Comparison of ENCODE assay signal across 7 mouse cellular contexts in genomic region chr2:150787234-150787771, GRCm38 (mm10). TPM values are rescaled to one million over a fixed set of nuclear protein-coding genes. Genes with fewer than 3 reads are reported as not detected.
A peak's percentile ranks its signal among the peaks of the same experiment; 100 is the strongest.
DNase-seq lines count a peak whose midpoint lies in the region; ATAC-seq and TF ChIP-seq lines count a peak whose summit lies in the region.

No protein-coding gene starts in this region.

- H3K4me3 ChIP-seq in heart, postnatal 0 days (ENCODE audit: low read depth, low read length) = peak overlapping the region; percentile 89
- peak overlapping the region; percentile 68 for H3K4me3 ChIP-seq in liver, embryonic 16.5 days (ENCODE audit: low read depth, low read length)
- H3K4me3 ChIP-seq in stomach, embryonic 15.5 days (replicated peaks) = peak overlapping the region; percentile 87

- DNase-seq in right cerebral cortex, postnatal 4 days = peak; percentile 37
- DNase-seq in right cerebral cortex, postnatal 25 days = no peak
- peak; percentile 38 to 42 for DNase-seq in cerebellum, postnatal 10 days
- DNase-seq in heart, postnatal 0 days (ENCODE audit: low spot score) = peak; percentile 39
- DNase-seq in left cerebral cortex, adult 11 months (ENCODE audit: low spot score) = no peak

- peak overlapping the region; percentile 92 for H3K27ac ChIP-seq in heart, postnatal 0 days (ENCODE audit: low read depth)
- H3K27ac ChIP-seq in liver, embryonic 16.5 days (ENCODE audit: low read length) = no peak overlapping the region
- peak overlapping the region; percentile 59 for H3K27ac ChIP-seq in stomach, embryonic 15.5 days

- TF ChIP-seq CTCF in heart, postnatal 0 days (IDR thresholded peaks at IDR 0.05; ENCODE audit: low read depth) = no peak

- peak overlapping the region; percentile 80 for H3K9ac ChIP-seq in heart, postnatal 0 days (replicated peaks; ENCODE audit: low read depth, low read length)
- peak overlapping the region; percentile 63; the same call in 1 of the 2 replicates for H3K9ac ChIP-seq in liver, embryonic 16.5 days (ENCODE audit: low read depth, low read length)
- peak overlapping the region; percentile 66 for H3K9ac ChIP-seq in stomach, embryonic 15.5 days

- no peaks in the 10 kb centered on the region for H3K27me3 ChIP-seq in heart, postnatal 0 days (ENCODE audit: control insufficient read depth, insufficient read depth, low read length)
- H3K27me3 ChIP-seq in liver, embryonic 16.5 days (ENCODE audit: control insufficient read depth, insufficient read depth, low read depth, low read length) = no peaks in the 10 kb centered on the region; the same call in 1 of the 2 replicates
- H3K27me3 ChIP-seq in stomach, embryonic 15.5 days (replicated peaks) = no peaks in the 10 kb centered on the region

- peaks cover 24% of the 10 kb centered on the region for H3K4me1 ChIP-seq in heart, postnatal 0 days (ENCODE audit: control insufficient read depth, insufficient read depth)
- H3K4me1 ChIP-seq in liver, embryonic 16.5 days (ENCODE audit: control insufficient read depth, low read depth, low read length) = peaks cover 15% of the 10 kb centered on the region
- H3K4me1 ChIP-seq in stomach, embryonic 15.5 days = peaks cover 23% of the 10 kb centered on the region

- no peak for TF ChIP-seq EP300 in heart, postnatal 0 days (IDR thresholded peaks at IDR 0.05; ENCODE audit: low read depth)

- H3K36me3 ChIP-seq in heart, postnatal 0 days (replicated peaks; ENCODE audit: control insufficient read depth, insufficient read depth, low read length) = peaks cover 23% of the 10 kb centered on the region
- no peaks in the 10 kb centered on the region for H3K36me3 ChIP-seq in liver, embryonic 16.5 days (ENCODE audit: control insufficient read depth, insufficient read depth)
- no peaks in the 10 kb centered on the region for H3K36me3 ChIP-seq in stomach, embryonic 15.5 days

- H3K9me3 ChIP-seq in heart, postnatal 0 days (replicated peaks; ENCODE audit: control insufficient read depth, low read length) = no peaks in the 10 kb centered on the region
- H3K9me3 ChIP-seq in liver, embryonic 16.5 days (replicated peaks; ENCODE audit: control insufficient read depth, low read length) = no peaks in the 10 kb centered on the region
- no peaks in the 10 kb centered on the region for H3K9me3 ChIP-seq in stomach, embryonic 15.5 days

- H3K4me2 ChIP-seq in heart, postnatal 0 days (ENCODE audit: low read depth, low read length) = peak overlapping the region; percentile 83
- H3K4me2 ChIP-seq in liver, embryonic 16.5 days (ENCODE audit: low read depth, low read length) = peak overlapping the region; percentile 78
- peak overlapping the region; percentile 80 for H3K4me2 ChIP-seq in stomach, embryonic 15.5 days

- WGBS in heart, postnatal 0 days = under 1% methylated on average over 23 of the region's 23 CpGs
- 1% methylated on average over 23 of the region's 23 CpGs for WGBS in liver, embryonic 16.5 days (ENCODE audit: insufficient replicate concordance)
- under 1% methylated on average over 23 of the region's 23 CpGs for WGBS in stomach, embryonic 15.5 days

- peak; percentile 10 for ATAC-seq in heart, postnatal 0 days (ENCODE audit: insufficient read depth, low read depth)
- no peak for ATAC-seq in liver, embryonic 16.5 days (ENCODE audit: low read depth)
- peak; percentile 12; the same call in 1 of the 2 replicates for ATAC-seq in stomach, embryonic 15.5 days (ENCODE audit: insufficient read depth, low FRiP score, low read depth)

RNA-seq across cellular contexts. Expression of gene Pygb, which starts 0.8 kb away (rescaled TPM):
- 489 and 581 TPM in 2 replicates for total RNA-seq in heart, postnatal 0 days (2014; rRNA removed; ENCODE audit: low replicate concordance)
- 255 and 282 TPM in 2 replicates for polyA plus RNA-seq in heart, postnatal 0 days (2015; fragmentation: Nextera tagmentation; extraction: Ambion mirVana)
- polyA plus RNA-seq in liver, embryonic 16.5 days (2015; fragmentation: Nextera tagmentation; extraction: Ambion mirVana) = 29.5 and 31.3 TPM in 2 replicates
- polyA plus RNA-seq in stomach, embryonic 15.5 days (2015; fragmentation: Nextera tagmentation; extraction: Ambion mirVana) = 97.5 and 99.4 TPM in 2 replicates

RNA-seq across cellular contexts. Expression of gene Entpd6, which starts 38.5 kb away (rescaled TPM):
- total RNA-seq in heart, postnatal 0 days (2014; rRNA removed; ENCODE audit: low replicate concordance) = 16.9 and 25.8 TPM in 2 replicates
- 17.3 and 17.4 TPM in 2 replicates for polyA plus RNA-seq in heart, postnatal 0 days (2015; fragmentation: Nextera tagmentation; extraction: Ambion mirVana)
- 11.0 and 12.2 TPM in 2 replicates for polyA plus RNA-seq in liver, embryonic 16.5 days (2015; fragmentation: Nextera tagmentation; extraction: Ambion mirVana)
- 27.3 and 31.1 TPM in 2 replicates for polyA plus RNA-seq in stomach, embryonic 15.5 days (2015; fragmentation: Nextera tagmentation; extraction: Ambion mirVana)

Comparison
In these comparisons a context has a peak if more than half of its experiments do, and no peak if none do; other contexts are left out.
1. DNase-seq: peak in right cerebral cortex, postnatal 4 days (single experiment), cerebellum, postnatal 10 days (2 of 2) and heart, postnatal 0 days (single experiment); none in right cerebral cortex, postnatal 25 days (single experiment) and left cerebral cortex, adult 11 months (single experiment).
2. Peak in every context shown above with its lines, with median percentiles within 50 percentile points of each other: H3K4me2 ChIP-seq, H3K4me3 ChIP-seq and H3K9ac ChIP-seq.